Mouse (Mus musculus) olfactory bulb, adult 2 months (tissue): ENCODE data around the gene Gabbr2.

Experiments used
- CTCF ChIP-seq: fragments of 200-500 bp; IDR thresholded peaks from 2 replicates; pipeline ENCODE4 v1.5.1; 2012; ENCODE audit warnings: low read depth, mild to moderate bottlenecking, low read length, moderate library complexity; ENCODE audit not compliant: insufficient read depth
- POLR2A ChIP-seq: fragments of 200-500 bp; IDR thresholded peaks from 2 replicates; pipeline ENCODE4 v1.6.1; 2012; ENCODE audit warnings: mild to moderate bottlenecking, low read depth, low read length, moderate library complexity; ENCODE audit not compliant: insufficient read depth

- TF ChIP-seq CTCF, result no peak
- TF ChIP-seq POLR2A, result no peak
Observed at GRCm38 (mm10) chr4:46618196-46618817, 373.4 kb downstream of the Gabbr2 start.
